Mouse (Mus musculus) B cell, adult 2 months (primary cell): Measurements from ENCODE around the gene Bcar3.
A peak's percentile ranks its signal among the peaks of the same experiment; 100 is the strongest.

ENCODE experiments used
- DNase-seq, 2 experiments: peaks; one replicate each; pipeline ENCODE4 v3.0.0; 2022

Bcar3 gene

GRCm38 (mm10) chr3:122461932-122462871 is 168.3 kb downstream of the Bcar3 start:
- peak; percentile 20 to 33 for DNase-seq

GRCm38 (mm10) chr3:122463166-122463565 is 169.2 kb downstream of the Bcar3 start:
- DNase-seq = no peak

- peak; percentile 58 to 62 for DNase-seq
Measured at GRCm38 (mm10) chr3:122466100-122466730, 172.3 kb downstream of the Bcar3 start.

- peak; percentile 53 to 57 for DNase-seq
Measured at GRCm38 (mm10) chr3:122467977-122468376, 174.0 kb downstream of the Bcar3 start.

- no peak for DNase-seq
Measured at GRCm38 (mm10) chr3:122470326-122471016, 176.5 kb downstream of the Bcar3 start.

GRCm38 (mm10) chr3:122471017-122471721 is 177.2 kb downstream of the Bcar3 start:
- DNase-seq = no peak

- no peak for DNase-seq
Measured at GRCm38 (mm10) chr3:122472412-122472811, 178.5 kb downstream of the Bcar3 start.

GRCm38 (mm10) chr3:122473523-122474034 is 179.6 kb downstream of the Bcar3 start:
- DNase-seq = no peak

GRCm38 (mm10) chr3:122474067-122474466 is 180.1 kb downstream of the Bcar3 start:
- peak; percentile 34 to 55 for DNase-seq

- DNase-seq = no peak
Measured at GRCm38 (mm10) chr3:122474796-122475195, 180.9 kb downstream of the Bcar3 start.

- no peak for DNase-seq
Measured at GRCm38 (mm10) chr3:122475735-122476134, 181.8 kb downstream of the Bcar3 start.

- DNase-seq = no peak
Measured at GRCm38 (mm10) chr3:122476656-122477055, 182.7 kb downstream of the Bcar3 start.

- DNase-seq = no peak
Measured at GRCm38 (mm10) chr3:122477541-122477940, 183.6 kb downstream of the Bcar3 start.

- no peak for DNase-seq
Measured at GRCm38 (mm10) chr3:122478735-122479134, 184.8 kb downstream of the Bcar3 start.

- no peak for DNase-seq
Measured at GRCm38 (mm10) chr3:122480065-122480675, 186.2 kb downstream of the Bcar3 start.

- DNase-seq = no peak
Measured at GRCm38 (mm10) chr3:122480986-122481385, 187.1 kb downstream of the Bcar3 start.

GRCm38 (mm10) chr3:122481891-122482739 is 188.2 kb downstream of the Bcar3 start:
- no peak for DNase-seq

GRCm38 (mm10) chr3:122483066-122483782 is 189.3 kb downstream of the Bcar3 start:
- no peak for DNase-seq

GRCm38 (mm10) chr3:122483783-122484130 is 189.8 kb downstream of the Bcar3 start:
- no peak for DNase-seq

- no peak for DNase-seq
Measured at GRCm38 (mm10) chr3:122484301-122484700, 190.4 kb downstream of the Bcar3 start.
